Mouse (Mus musculus) CD8-positive naive resting alpha-beta T cell, adult 2 months (primary cell): Measurements from ENCODE around the gene Eqtn.

Experiments used
- DNase-seq, 2 experiments: peaks; one replicate each; pipeline ENCODE4 v3.0.0; 2022; ENCODE audit warnings: low read depth in 2 of 2, low spot score in 2 of 2

Eqtn gene

GRCm38 (mm10) chr4:94928743-94929142 lies at the start of gene Eqtn:
Gene Eqtn, minus strand, starts transcription at chr4:94928843.
- DNase-seq: no peak

DNA sequence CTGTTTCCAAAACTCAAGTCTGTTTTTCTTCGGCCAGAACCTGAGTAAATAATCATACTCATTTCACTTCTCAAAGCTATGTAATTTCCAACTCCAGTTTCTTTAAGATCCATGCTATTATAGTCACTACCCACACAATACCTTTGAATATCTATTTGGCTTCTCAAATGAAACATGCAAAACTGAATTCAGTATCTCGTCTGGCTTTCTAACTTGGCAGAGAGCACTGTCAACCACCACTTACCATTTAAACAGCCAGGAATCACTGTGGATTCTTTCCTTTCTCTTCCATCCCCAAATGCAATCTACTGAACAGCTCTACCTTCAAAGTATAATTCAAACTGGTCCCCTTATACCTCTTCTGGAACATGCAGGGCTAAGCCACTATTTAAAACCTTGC lies 44.7 kb upstream of the Eqtn start:
- DNase-seq: no peak

DNA sequence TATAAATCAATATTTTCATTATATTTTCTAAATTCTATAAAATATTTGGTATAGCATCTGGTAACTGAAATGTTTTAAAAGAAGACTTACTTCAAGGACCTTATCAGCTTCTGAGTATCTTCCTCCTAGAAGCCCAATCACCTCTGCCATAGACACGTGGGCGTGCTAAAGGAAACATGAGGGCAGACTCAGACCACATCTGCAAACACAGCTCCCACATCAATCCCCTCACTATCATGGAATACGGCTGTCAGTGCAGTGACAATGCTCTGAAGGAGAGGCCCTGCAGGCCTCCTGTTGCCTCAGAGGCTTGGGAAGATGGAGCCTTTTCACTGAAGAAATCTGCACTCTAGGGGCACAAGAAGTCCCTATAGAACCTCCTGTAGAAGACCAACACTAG lies 24.1 kb upstream of the Eqtn start:
- no peak for DNase-seq

GRCm38 (mm10) chr4:94941221-94941855 lies 12.7 kb upstream of the Eqtn start:
- DNase-seq: no peak

DNA sequence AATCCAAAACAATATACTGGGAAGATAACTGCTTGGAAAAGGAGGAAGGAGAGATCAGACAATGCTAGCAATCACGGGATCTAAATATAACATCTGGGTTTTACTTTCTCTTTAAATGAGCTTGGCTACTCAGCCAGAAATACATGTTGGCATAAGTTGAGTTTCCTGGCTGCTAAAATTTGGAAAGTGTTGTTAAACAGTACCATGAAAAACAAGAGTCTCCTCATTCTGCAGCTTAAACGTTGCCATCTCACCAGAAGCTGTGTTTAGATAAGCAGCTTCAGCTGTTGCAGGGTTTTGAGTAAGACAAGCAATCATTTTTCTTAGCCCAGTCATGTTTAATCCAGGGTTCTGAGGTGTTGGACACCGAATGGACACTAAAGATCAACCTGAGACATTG lies 26.9 kb downstream of the Eqtn start:
- DNase-seq: no peak

- no peak for DNase-seq
Observed at GRCm38 (mm10) chr4:94900744-94901143, 27.9 kb downstream of the Eqtn start.
